Mouse (Mus musculus): ENCODE data around the gene Cnksr1. TPM values are rescaled to one million over a fixed set of nuclear protein-coding genes. Genes with fewer than 3 reads are reported as not detected.

The Cnksr1 gene
- total RNA-seq, 1 experiment, result 1.7 TPM

GRCm38 (mm10) chr4:134268102-134268655, 30.0 kb upstream of the Cnksr1 start:
- in situ Hi-C loops (cut with MboI; ENCODE audit: low sequenced_read_pairs in 2 of 2, unreplicated experiment in 2 of 2), result no loop called here

GRCm38 (mm10) chr4:134265860-134266585, 27.8 kb upstream of the Cnksr1 start:
- no peak for DNase-seq (ENCODE audit: low read depth, low spot score)
- in situ Hi-C loops (cut with MboI; ENCODE audit: low sequenced_read_pairs in 2 of 2, unreplicated experiment in 2 of 2), result no loop called here
- TF ChIP-seq HCFC1 (IDR thresholded peaks at IDR 0.05; ENCODE audit: borderline replicate concordance, insufficient read depth, low read length) (no peak), CHD2 (IDR thresholded peaks at IDR 0.05; ENCODE audit: low read depth, low read length) (no peak), MAFK (IDR thresholded peaks at IDR 0.05; ENCODE audit: insufficient read depth, low read depth, low read length) (no peak), ZNF384 (IDR thresholded peaks at IDR 0.05; ENCODE audit: low read depth, low read length) (no peak), ZC3H11A (IDR thresholded peaks at IDR 0.05; ENCODE audit: borderline replicate concordance, low read depth, low read length) (no peak)
- H3K4me3 ChIP-seq (ENCODE audit: insufficient read depth in 1 of 2, low read depth in 1 of 2, low read length in 2 of 2, poor library complexity in 1 of 2, severe bottlenecking in 1 of 2), result no peak overlapping the region
- H3K36me3 ChIP-seq (ENCODE audit: control insufficient read depth, insufficient read depth, low read length, poor library complexity, severe bottlenecking), result no peaks in the 10 kb centered on the region
- peaks cover 2 to 7% of the 10 kb centered on the region in 2 experiments; a peak in 1 of 4 replicates for H3K4me1 ChIP-seq (ENCODE audit: control insufficient read depth in 2 of 2, insufficient read depth in 2 of 2, low read length in 2 of 2, poor library complexity in 1 of 2)
- H3K9me3 ChIP-seq (ENCODE audit: control insufficient read depth, insufficient read depth, low read depth, low read length), result no peaks in the 10 kb centered on the region
- no peak overlapping the region for H3K27ac ChIP-seq (ENCODE audit: insufficient read depth, low read depth, low read length, poor library complexity, severe bottlenecking)
- no peak overlapping the region for H3K9ac ChIP-seq (ENCODE audit: insufficient read depth, low read depth, low read length, poor library complexity, severe bottlenecking)

More at GRCm38 (mm10) chr4:134268102-134268655, 30.0 kb upstream of the Cnksr1 start:
- peak overlapping the region; percentile 35 to 53 for H3K4me3 ChIP-seq (ENCODE audit: insufficient read depth in 1 of 2, low read depth in 1 of 2, low read length in 2 of 2, poor library complexity in 1 of 2, severe bottlenecking in 1 of 2)
- no peak for DNase-seq (ENCODE audit: low read depth, low spot score)
- H3K9me3 ChIP-seq (ENCODE audit: control insufficient read depth, insufficient read depth, low read depth, low read length), result no peaks in the 10 kb centered on the region
- H3K36me3 ChIP-seq (ENCODE audit: control insufficient read depth, insufficient read depth, low read length, poor library complexity, severe bottlenecking), result no peaks in the 10 kb centered on the region
- peak overlapping the region; percentile 55; the same call in 1 of the 2 replicates for H3K9ac ChIP-seq (ENCODE audit: insufficient read depth, low read depth, low read length, poor library complexity, severe bottlenecking)
- H3K27ac ChIP-seq (ENCODE audit: insufficient read depth, low read depth, low read length, poor library complexity, severe bottlenecking), result no peak overlapping the region; the same call in 1 of the 2 replicates
- H3K4me1 ChIP-seq (ENCODE audit: control insufficient read depth in 2 of 2, insufficient read depth in 2 of 2, low read length in 2 of 2, poor library complexity in 1 of 2), result peaks cover 2 to 7% of the 10 kb centered on the region in 2 experiments; a peak in 1 of 4 replicates
- TF ChIP-seq ZNF384 (IDR thresholded peaks at IDR 0.05; ENCODE audit: low read depth, low read length) (no peak), MAFK (IDR thresholded peaks at IDR 0.05; ENCODE audit: insufficient read depth, low read depth, low read length) (no peak), CHD2 (IDR thresholded peaks at IDR 0.05; ENCODE audit: low read depth, low read length) (no peak), HCFC1 (IDR thresholded peaks at IDR 0.05; ENCODE audit: borderline replicate concordance, insufficient read depth, low read length) (no peak; the same call in 1 of the 2 replicates), ZC3H11A (IDR thresholded peaks at IDR 0.05; ENCODE audit: borderline replicate concordance, low read depth, low read length) (no peak)

- Histone ChIP-seq H3K4me1 (ENCODE audit: control insufficient read depth in 2 of 2, insufficient read depth in 2 of 2, low read length in 2 of 2, poor library complexity in 1 of 2) (peaks cover 2 to 7% of the 10 kb centered on the region in 2 experiments; a peak in 1 of 4 replicates), H3K9me3 (ENCODE audit: control insufficient read depth, insufficient read depth, low read depth, low read length) (no peaks in the 10 kb centered on the region), H3K4me3 (ENCODE audit: insufficient read depth in 1 of 2, low read depth in 1 of 2, low read length in 2 of 2, poor library complexity in 1 of 2, severe bottlenecking in 1 of 2) (no peak overlapping the region), H3K36me3 (ENCODE audit: control insufficient read depth, insufficient read depth, low read length, poor library complexity, severe bottlenecking) (no peaks in the 10 kb centered on the region), H3K27ac (ENCODE audit: insufficient read depth, low read depth, low read length, poor library complexity, severe bottlenecking) (no peak overlapping the region), H3K9ac (ENCODE audit: insufficient read depth, low read depth, low read length, poor library complexity, severe bottlenecking) (no peak overlapping the region)
- in situ Hi-C loops (cut with MboI; ENCODE audit: low sequenced_read_pairs in 2 of 2, unreplicated experiment in 2 of 2), result no loop called here
- peak; percentile 81 for DNase-seq (ENCODE audit: low read depth, low spot score)
- no peak for TF ChIP-seq HCFC1 (IDR thresholded peaks at IDR 0.05; ENCODE audit: borderline replicate concordance, insufficient read depth, low read length)
- peak; percentile 50; the same call in 1 of the 2 replicates for TF ChIP-seq ZC3H11A (IDR thresholded peaks at IDR 0.05; ENCODE audit: borderline replicate concordance, low read depth, low read length)
- no peak for TF ChIP-seq ZNF384 (IDR thresholded peaks at IDR 0.05; ENCODE audit: low read depth, low read length)
These were observed 25.0 kb upstream of the Cnksr1 start for GRCm38 (mm10) chr4:134263191-134263590.

GRCm38 (mm10) chr4:134258354-134258753, 20.2 kb upstream of the Cnksr1 start:
- peaks cover 12 to 29% of the 10 kb centered on the region in 2 experiments for H3K4me1 ChIP-seq (ENCODE audit: control insufficient read depth in 2 of 2, insufficient read depth in 2 of 2, low read length in 2 of 2, poor library complexity in 1 of 2)
- DNase-seq (ENCODE audit: low read depth, low spot score), result no peak
- no peak overlapping the region for H3K9ac ChIP-seq (ENCODE audit: insufficient read depth, low read depth, low read length, poor library complexity, severe bottlenecking)
- H3K36me3 ChIP-seq (ENCODE audit: control insufficient read depth, insufficient read depth, low read length, poor library complexity, severe bottlenecking), result no peaks in the 10 kb centered on the region
- no peak for TF ChIP-seq CHD2 (IDR thresholded peaks at IDR 0.05; ENCODE audit: low read depth, low read length)
- no peak for TF ChIP-seq ZC3H11A (IDR thresholded peaks at IDR 0.05; ENCODE audit: borderline replicate concordance, low read depth, low read length)
- TF ChIP-seq MAFK (IDR thresholded peaks at IDR 0.05; ENCODE audit: insufficient read depth, low read depth, low read length), result no peak
- TF ChIP-seq HCFC1 (IDR thresholded peaks at IDR 0.05; ENCODE audit: borderline replicate concordance, insufficient read depth, low read length), result no peak
- TF ChIP-seq ZNF384 (IDR thresholded peaks at IDR 0.05; ENCODE audit: low read depth, low read length), result no peak
- H3K9me3 ChIP-seq (ENCODE audit: control insufficient read depth, insufficient read depth, low read depth, low read length), result no peaks in the 10 kb centered on the region
- no peak overlapping the region for H3K4me3 ChIP-seq (ENCODE audit: insufficient read depth in 1 of 2, low read depth in 1 of 2, low read length in 2 of 2, poor library complexity in 1 of 2, severe bottlenecking in 1 of 2)
- in situ Hi-C loops (cut with MboI; ENCODE audit: low sequenced_read_pairs in 2 of 2, unreplicated experiment in 2 of 2), result no loop called here
- H3K27ac ChIP-seq (ENCODE audit: insufficient read depth, low read depth, low read length, poor library complexity, severe bottlenecking), result no peak overlapping the region; the same call in 1 of the 2 replicates

Data from ES-E14 (cell line).